8 mouse cellular contexts compared by ENCODE assay signal in the genomic region with DNA sequence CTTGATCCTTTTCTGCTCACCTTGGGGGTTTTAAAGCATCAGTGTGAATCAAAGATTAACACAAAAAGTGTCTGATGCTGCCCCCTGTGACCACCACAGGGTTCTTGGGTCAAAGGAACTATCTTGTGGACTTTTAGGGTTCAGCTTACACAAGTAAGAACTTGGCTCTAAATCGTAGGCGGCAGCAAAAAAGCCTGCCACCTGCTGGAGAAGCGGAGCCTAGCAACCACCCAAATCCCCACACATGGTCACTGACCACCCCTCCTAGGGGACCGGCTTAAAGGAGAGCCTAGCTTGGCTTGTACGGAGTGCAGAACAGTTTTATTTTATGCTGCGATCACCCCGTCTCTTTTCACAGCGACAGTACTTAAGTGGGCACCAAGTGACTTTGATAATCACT. TPM values are rescaled to one million over a fixed set of nuclear protein-coding genes. Genes with fewer than 3 reads are reported as not detected.
DNase-seq lines count a peak whose midpoint lies in the region; ATAC-seq and TF ChIP-seq lines count a peak whose summit lies in the region.
"Had no signal": no experiment of that assay in that cellular context is flagged by ENCODE, and none has a peak within 500 bp of the region (broad histone marks: within the 10 kb centered on the region; RNA-seq: fewer than 3 reads in every experiment).

No protein-coding gene starts in this region.

- H3K36me3 ChIP-seq in kidney, embryonic 15.5 days = no peaks in the 10 kb centered on the region
- no peaks in the 10 kb centered on the region for H3K36me3 ChIP-seq in ES-Bruce4 (ENCODE audit: control insufficient read depth, insufficient read depth, low read length, poor library complexity, severe bottlenecking)
- H3K36me3 ChIP-seq: heart, embryonic 13.5 days had no signal

- H3K4me1 ChIP-seq in kidney, embryonic 15.5 days = no peaks in the 10 kb centered on the region
- no peaks in the 10 kb centered on the region for H3K4me1 ChIP-seq in ES-Bruce4 (ENCODE audit: control insufficient read depth, insufficient read depth, low read length)
- H3K4me1 ChIP-seq: heart, embryonic 13.5 days had no signal

- peak; percentile 61 for DNase-seq in kidney, adult 11 months
- peak; percentile 13 for DNase-seq in adrenal gland, postnatal 25 days
- DNase-seq in kidney, postnatal 25 days = peak; percentile 54 to 61
- DNase-seq in retina, postnatal 1 day = peak; percentile 64
- no peak for DNase-seq in ovary, adult 18-20 months (ENCODE audit: low spot score)

- no peak for TF ChIP-seq POLR2A in ES-Bruce4 (IDR thresholded peaks at IDR 0.05; ENCODE audit: insufficient read depth, low read length)

- no peak overlapping the region for H3K4me3 ChIP-seq in kidney, embryonic 15.5 days (replicated peaks)
- no peak overlapping the region for H3K4me3 ChIP-seq in ES-Bruce4 (ENCODE audit: low read depth, low read length)
- H3K4me3 ChIP-seq: heart, embryonic 13.5 days had no signal

- TF ChIP-seq CTCF in ES-Bruce4 (IDR thresholded peaks at IDR 0.05; ENCODE audit: low read depth, low read length) = peak; percentile 63

- no peak overlapping the region for H3K27ac ChIP-seq in kidney, embryonic 15.5 days
- H3K27ac ChIP-seq in ES-Bruce4 (ENCODE audit: insufficient read depth, low read length) = no peak overlapping the region
- H3K27ac ChIP-seq: heart, embryonic 13.5 days had no signal

- H3K27me3 ChIP-seq in kidney, embryonic 15.5 days = no peaks in the 10 kb centered on the region
- no peaks in the 10 kb centered on the region for H3K27me3 ChIP-seq in ES-Bruce4 (ENCODE audit: control insufficient read depth, insufficient read depth, low read length, poor library complexity, severe bottlenecking)
- H3K27me3 ChIP-seq: heart, embryonic 13.5 days had no signal

- H3K4me2 ChIP-seq in kidney, embryonic 15.5 days = no peak overlapping the region
- H3K4me2 ChIP-seq: heart, embryonic 13.5 days had no signal

- no peaks in the 10 kb centered on the region for H3K9me3 ChIP-seq in kidney, embryonic 15.5 days (replicated peaks)
- H3K9me3 ChIP-seq in ES-Bruce4 (replicated peaks; ENCODE audit: control insufficient read depth, insufficient read depth, low read length, poor library complexity, severe bottlenecking) = no peaks in the 10 kb centered on the region
- H3K9me3 ChIP-seq: heart, embryonic 13.5 days had no signal

- WGBS in kidney, embryonic 15.5 days = 72% methylated on average over 8 of the region's 8 CpGs

- no peak overlapping the region for H3K9ac ChIP-seq in kidney, embryonic 15.5 days
- H3K9ac ChIP-seq in ES-Bruce4 (ENCODE audit: low read depth, poor library complexity, severe bottlenecking) = no peak overlapping the region
- H3K9ac ChIP-seq: heart, embryonic 13.5 days had no signal

- ATAC-seq in kidney, embryonic 15.5 days (replicated peaks; ENCODE audit: low FRiP score) = no peak

- TF ChIP-seq EP300 in ES-Bruce4 (IDR thresholded peaks at IDR 0.05; ENCODE audit: insufficient read depth, low read depth, low read length) = no peak

RNA-seq across cellular contexts. Expression of a gene that starts 10.3 kb away (rescaled TPM):
- 2.1 and 2.3 TPM in 2 replicates for polyA plus RNA-seq in kidney, embryonic 15.5 days (2015; fragmentation: Nextera tagmentation; extraction: Ambion mirVana)
- polyA plus RNA-seq in ES-Bruce4 (2011; ENCODE audit: insufficient read depth, insufficient read length, low read depth, missing spikeins) = 1.2 and 2.8 TPM in 2 replicates
- 1.6 and 1.8 TPM in 2 replicates for total RNA-seq in adrenal gland, postnatal 25 days (2021)

RNA-seq across cellular contexts. Expression of a gene that starts 59.0 kb away (rescaled TPM):
- polyA plus RNA-seq in kidney, embryonic 15.5 days (2015; fragmentation: Nextera tagmentation; extraction: Ambion mirVana) = not detected in 2 replicates
- polyA plus RNA-seq in ES-Bruce4 (2011; ENCODE audit: insufficient read depth, insufficient read length, low read depth, missing spikeins) = not detected in 2 replicates
- total RNA-seq in adrenal gland, postnatal 25 days (2021) = not detected in 2 replicates
- polyA plus RNA-seq: heart, embryonic 13.5 days had no signal
